Mouse (Mus musculus): ENCODE results near the gene Tcea3.

GRCm38 (mm10) chr4:136242065-136242703 lies 5.3 kb upstream of the Tcea3 start:
- TF ChIP-seq ZNF384 (IDR thresholded peaks at IDR 0.05; ENCODE audit: low read depth, low read length) (no peak), CHD2 (IDR thresholded peaks at IDR 0.05; ENCODE audit: low read depth, low read length) (no peak), ZC3H11A (IDR thresholded peaks at IDR 0.05; ENCODE audit: borderline replicate concordance, low read depth, low read length) (no peak), MAFK (IDR thresholded peaks at IDR 0.05; ENCODE audit: insufficient read depth, low read depth, low read length) (no peak)
